8 mouse cellular contexts compared by ENCODE assay signal in genomic region chr11:102651381-102651780, GRCm38 (mm10). TPM values are rescaled to one million over a fixed set of nuclear protein-coding genes. Genes with fewer than 3 reads are reported as not detected.
DNase-seq lines count a peak whose midpoint lies in the region; ATAC-seq and TF ChIP-seq lines count a peak whose summit lies in the region.

No protein-coding gene starts in this region.

- H3K9me3 ChIP-seq in liver, embryonic 11.5 days (ENCODE audit: control insufficient read depth, low read length) = no peaks in the 10 kb centered on the region
- H3K9me3 ChIP-seq in forebrain, embryonic 14.5 days (replicated peaks; ENCODE audit: control insufficient read depth, low read length) = no peaks in the 10 kb centered on the region

- peak; percentile 72; the same call in 1 of the 2 replicates for TF ChIP-seq CTCF in olfactory bulb, adult 2 months (IDR thresholded peaks at IDR 0.05; ENCODE audit: insufficient read depth, low read depth, low read length)

- WGBS in liver, embryonic 11.5 days = under 1% methylated on average over 9 of the region's 9 CpGs
- WGBS in forebrain, embryonic 14.5 days = 5% methylated on average over 9 of the region's 9 CpGs
- 2% methylated on average over 9 of the region's 9 CpGs for WGBS in olfactory bulb, adult 2 months

- H3K36me3 ChIP-seq in liver, embryonic 11.5 days (ENCODE audit: control insufficient read depth, insufficient read depth, low read length) = no peaks in the 10 kb centered on the region
- H3K36me3 ChIP-seq in forebrain, embryonic 14.5 days (ENCODE audit: control insufficient read depth, insufficient read depth, low read length) = no peaks in the 10 kb centered on the region

- H3K27ac ChIP-seq in liver, embryonic 11.5 days (ENCODE audit: low read depth, low read length) = no peak overlapping the region
- H3K27ac ChIP-seq in forebrain, embryonic 14.5 days (ENCODE audit: low read depth, low read length) = no peak overlapping the region
- no peak overlapping the region for H3K27ac ChIP-seq in olfactory bulb, adult 2 months (ENCODE audit: insufficient read depth, low read depth, low read length)

- H3K4me3 ChIP-seq in liver, embryonic 11.5 days (ENCODE audit: low read depth, low read length) = no peak overlapping the region
- no peak overlapping the region for H3K4me3 ChIP-seq in forebrain, embryonic 14.5 days (ENCODE audit: low read depth, low read length)
- no peak overlapping the region for H3K4me3 ChIP-seq in olfactory bulb, adult 2 months (ENCODE audit: insufficient read depth, low read depth, low read length)

- TF ChIP-seq POLR2A in olfactory bulb, adult 2 months (IDR thresholded peaks at IDR 0.05; ENCODE audit: insufficient read depth, low read depth, low read length) = no peak

- H3K9ac ChIP-seq in liver, embryonic 11.5 days (ENCODE audit: low read depth, low read length) = no peak overlapping the region
- no peak overlapping the region for H3K9ac ChIP-seq in forebrain, embryonic 14.5 days (ENCODE audit: low read length)

- no peak overlapping the region for H3K4me2 ChIP-seq in liver, embryonic 11.5 days
- no peak overlapping the region for H3K4me2 ChIP-seq in forebrain, embryonic 14.5 days (ENCODE audit: low read length)

- H3K4me1 ChIP-seq in liver, embryonic 11.5 days (replicated peaks; ENCODE audit: control insufficient read depth, insufficient read depth, low read length) = no peaks in the 10 kb centered on the region
- H3K4me1 ChIP-seq in forebrain, embryonic 14.5 days (ENCODE audit: control insufficient read depth, insufficient read depth, low read length) = no peaks in the 10 kb centered on the region
- H3K4me1 ChIP-seq in olfactory bulb, adult 2 months (ENCODE audit: control insufficient read depth, insufficient read depth, low read length) = peaks cover under 1% of the 10 kb centered on the region; the same call in 1 of the 2 replicates

- H3K27me3 ChIP-seq in liver, embryonic 11.5 days (replicated peaks; ENCODE audit: control insufficient read depth, insufficient read depth, low read length) = no peaks in the 10 kb centered on the region; the same call in 1 of the 2 replicates
- no peaks in the 10 kb centered on the region for H3K27me3 ChIP-seq in forebrain, embryonic 14.5 days (replicated peaks; ENCODE audit: control insufficient read depth, insufficient read depth, low read length)

- intact Hi-C loops in left cerebral cortex, postnatal 25 days (cut with DNase I) = loop anchor here (1.0 kb wide), 1 partner anchor 79 kb away; no protein-coding TSS in a partner anchor

- ATAC-seq in liver, embryonic 11.5 days (replicated peaks; ENCODE audit: low FRiP score) = no peak
- no peak; the same call in 1 of the 2 replicates for ATAC-seq in forebrain, embryonic 14.5 days

- DNase-seq in liver = peak; percentile 68
- no peak for DNase-seq in liver, embryonic 11.5 days (ENCODE audit: low spot score)
- DNase-seq in brain, adult 2 months (ENCODE audit: low read depth, low spot score) = peak; percentile 69
- DNase-seq in forebrain, embryonic 14.5 days (ENCODE audit: low spot score) = peak; percentile 85
- peak; percentile 64 for DNase-seq in induced T-regulatory cell, adult 2 months (ENCODE audit: low read depth)
- DNase-seq in left cerebral cortex, postnatal 25 days (ENCODE audit: low spot score in 2 of 2) = peak; percentile 66 to 77
- peak; percentile 62 to 65 for DNase-seq in urinary bladder, adult 18-20 months (ENCODE audit: low spot score in 2 of 2)

RNA-seq across cellular contexts. Expression of gene Meioc, which starts 12.1 kb away (rescaled TPM):
- polyA plus RNA-seq in liver, embryonic 11.5 days (2014; fragmentation: Nextera tagmentation; extraction: Ambion mirVana) = 0.25 and 0.36 TPM in 2 replicates
- polyA plus RNA-seq in forebrain, embryonic 14.5 days (2014; fragmentation: Nextera tagmentation; extraction: Ambion mirVana) = 0.09 and 0.14 TPM in 2 replicates
- not detected for total RNA-seq in left cerebral cortex, postnatal 25 days (2021)
- not detected in 2 replicates for polyA plus RNA-seq in olfactory bulb, adult 2 months (2012; ENCODE audit: insufficient read depth, insufficient read length, low replicate concordance, missing spikeins)

RNA-seq across cellular contexts. Expression of gene Ccdc43, which starts 46.2 kb away (rescaled TPM):
- 39.9 and 42.5 TPM in 2 replicates for polyA plus RNA-seq in liver, embryonic 11.5 days (2014; fragmentation: Nextera tagmentation; extraction: Ambion mirVana)
- 39.4 and 42.6 TPM in 2 replicates for polyA plus RNA-seq in forebrain, embryonic 14.5 days (2014; fragmentation: Nextera tagmentation; extraction: Ambion mirVana)
- 10 to 100 TPM; 28.2 to 30.3 TPM for total RNA-seq in left cerebral cortex, postnatal 25 days (2021)
- polyA plus RNA-seq in olfactory bulb, adult 2 months (2012; ENCODE audit: insufficient read depth, insufficient read length, low replicate concordance, missing spikeins) = not detected in 2 replicates

RNA-seq across cellular contexts. Expression of gene Fzd2, which starts 47.2 kb away (rescaled TPM):
- 8.4 and 9.0 TPM in 2 replicates for polyA plus RNA-seq in liver, embryonic 11.5 days (2014; fragmentation: Nextera tagmentation; extraction: Ambion mirVana)
- 18.6 and 19.2 TPM in 2 replicates for polyA plus RNA-seq in forebrain, embryonic 14.5 days (2014; fragmentation: Nextera tagmentation; extraction: Ambion mirVana)
- total RNA-seq in left cerebral cortex, postnatal 25 days (2021) = 10 to 100 TPM in 1 of 2 experiments, 1 to 10 TPM in 1; 9.3 to 11.3 TPM
- not detected in 2 replicates for polyA plus RNA-seq in olfactory bulb, adult 2 months (2012; ENCODE audit: insufficient read depth, insufficient read length, low replicate concordance, missing spikeins)
